Mouse (Mus musculus): ENCODE measurements around the gene Tmem53. TPM values are rescaled to one million over a fixed set of nuclear protein-coding genes. Genes with fewer than 3 reads are reported as not detected.
"Not testable (repeated sequence)": the region's sequence is repeated elsewhere in the genome, so short reads cannot be mapped to it uniquely, and the experiment has no call there.

Gene Tmem53
- polyA plus RNA-seq, 2 experiments, result 7.7 to 10.5 TPM

DNA sequence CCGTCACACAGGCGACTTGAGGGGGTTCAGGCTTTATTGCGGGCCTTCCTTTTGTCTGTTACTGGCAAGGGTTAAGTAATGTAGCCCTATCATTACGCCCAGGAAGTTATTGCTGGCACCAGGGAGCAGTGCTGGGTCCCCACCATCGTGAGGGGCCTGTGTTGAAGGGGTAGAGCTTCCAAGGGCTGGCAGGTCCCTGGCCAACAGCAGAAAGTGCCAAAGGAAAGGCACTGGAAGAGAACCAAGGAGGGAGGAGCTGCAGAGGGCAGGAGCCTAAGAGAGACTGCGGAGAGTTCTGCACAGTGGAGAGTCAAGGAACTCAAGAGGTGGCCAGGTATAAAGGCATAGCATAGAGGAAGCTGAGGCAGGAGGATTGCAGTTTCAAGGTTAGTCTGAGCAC, 2.9 kb downstream of the Tmem53 start:
- no peak for DNase-seq (ENCODE audit: low spot score)
- Histone ChIP-seq H3K9ac (ENCODE audit: low read depth, low read length, severe bottlenecking) (no peak overlapping the region), H3K4me1 (ENCODE audit: control insufficient read depth, insufficient read depth, low read length) (peaks cover 14% of the 10 kb centered on the region), H3K27ac (replicated peaks; ENCODE audit: low read depth, low read length) (no peak overlapping the region), H3K4me3 (replicated peaks; ENCODE audit: low read length) (no peak overlapping the region), H3K36me3 (ENCODE audit: control insufficient read depth, insufficient read depth, low read length) (no peaks in the 10 kb centered on the region), H3K27me3 (ENCODE audit: control insufficient read depth, insufficient read depth, low read length) (no peaks in the 10 kb centered on the region), H3K4me2 (replicated peaks; ENCODE audit: low read depth, low read length, severe bottlenecking) (no peak overlapping the region), H3K9me3 (ENCODE audit: control insufficient read depth, low read length) (no peaks in the 10 kb centered on the region)
- ATAC-seq (ENCODE audit: low FRiP score, low read depth), result no peak
- TF ChIP-seq POLR2A (IDR thresholded peaks at IDR 0.05; ENCODE audit: borderline replicate concordance, extremely low read depth, insufficient read depth, insufficient read length), result no peak
- 53% methylated on average over 6 of the region's 6 CpGs for WGBS

DNA sequence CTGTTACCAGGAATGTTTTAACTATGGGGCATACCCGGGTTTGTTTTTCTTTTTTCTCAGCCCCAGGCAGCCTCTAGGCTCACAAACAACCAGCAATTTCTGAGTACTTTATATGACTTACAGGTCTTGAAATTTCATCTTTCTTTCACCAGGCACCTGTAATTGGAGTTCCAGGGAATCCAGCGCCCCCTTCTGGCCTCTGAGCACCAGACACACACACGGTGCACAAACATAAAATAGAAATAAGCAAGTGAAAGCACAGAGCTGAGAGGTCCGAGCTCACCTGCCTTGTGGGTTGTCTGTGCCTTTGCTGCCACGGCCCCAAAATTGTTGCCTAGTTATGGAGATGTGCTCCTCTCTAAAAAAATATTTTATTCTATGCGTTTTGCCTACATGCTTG, 8.2 kb downstream of the Tmem53 start:
- not testable (repeated sequence) for H3K4me1 ChIP-seq (ENCODE audit: control insufficient read depth, insufficient read depth, low read length); H3K9me3 ChIP-seq (ENCODE audit: control insufficient read depth, low read length); H3K4me2 ChIP-seq (replicated peaks; ENCODE audit: low read depth, low read length, severe bottlenecking); DNase-seq (ENCODE audit: low spot score); H3K27ac ChIP-seq (replicated peaks; ENCODE audit: low read depth, low read length); H3K27me3 ChIP-seq (ENCODE audit: control insufficient read depth, insufficient read depth, low read length); ATAC-seq (ENCODE audit: low FRiP score, low read depth); H3K4me3 ChIP-seq (replicated peaks; ENCODE audit: low read length); H3K36me3 ChIP-seq (ENCODE audit: control insufficient read depth, insufficient read depth, low read length); H3K9ac ChIP-seq (ENCODE audit: low read depth, low read length, severe bottlenecking)
- WGBS, result 77% methylated on average over 6 of the region's 6 CpGs

DNA sequence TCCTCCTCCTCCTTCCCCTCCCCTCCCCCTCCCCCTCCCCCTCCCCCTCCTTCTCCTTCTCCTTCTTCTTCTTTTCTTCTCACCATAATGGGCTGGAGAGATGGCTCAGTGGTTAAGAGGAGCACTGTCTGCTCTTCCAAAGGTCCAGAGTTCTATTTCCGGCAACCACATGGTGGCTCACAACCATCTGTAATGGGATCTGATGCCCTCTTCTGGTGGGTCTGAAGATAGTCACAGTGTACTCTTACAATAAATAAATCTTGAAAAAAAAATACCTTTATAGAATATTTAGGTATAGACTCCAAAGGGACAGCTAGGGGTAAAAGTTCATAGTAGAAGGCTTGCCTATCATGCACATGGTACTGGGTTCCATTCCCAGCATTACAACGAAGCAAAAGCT, 9.5 kb downstream of the Tmem53 start:
- Histone ChIP-seq H3K27ac (replicated peaks; ENCODE audit: low read depth, low read length) (no peak overlapping the region), H3K4me2 (replicated peaks; ENCODE audit: low read depth, low read length, severe bottlenecking) (no peak overlapping the region), H3K9me3 (ENCODE audit: control insufficient read depth, low read length) (no peaks in the 10 kb centered on the region), H3K36me3 (ENCODE audit: control insufficient read depth, insufficient read depth, low read length) (no peaks in the 10 kb centered on the region), H3K4me1 (ENCODE audit: control insufficient read depth, insufficient read depth, low read length) (no peaks in the 10 kb centered on the region), H3K4me3 (replicated peaks; ENCODE audit: low read length) (no peak overlapping the region), H3K9ac (ENCODE audit: low read depth, low read length, severe bottlenecking) (no peak overlapping the region), H3K27me3 (ENCODE audit: control insufficient read depth, insufficient read depth, low read length) (no peaks in the 10 kb centered on the region)
- 78% methylated on average over 2 of the region's 2 CpGs for WGBS
- ATAC-seq (ENCODE audit: low FRiP score, low read depth) (no peak), DNase-seq (ENCODE audit: low spot score) (no peak)
- TF ChIP-seq POLR2A (IDR thresholded peaks at IDR 0.05; ENCODE audit: borderline replicate concordance, extremely low read depth, insufficient read depth, insufficient read length), result no peak

DNA sequence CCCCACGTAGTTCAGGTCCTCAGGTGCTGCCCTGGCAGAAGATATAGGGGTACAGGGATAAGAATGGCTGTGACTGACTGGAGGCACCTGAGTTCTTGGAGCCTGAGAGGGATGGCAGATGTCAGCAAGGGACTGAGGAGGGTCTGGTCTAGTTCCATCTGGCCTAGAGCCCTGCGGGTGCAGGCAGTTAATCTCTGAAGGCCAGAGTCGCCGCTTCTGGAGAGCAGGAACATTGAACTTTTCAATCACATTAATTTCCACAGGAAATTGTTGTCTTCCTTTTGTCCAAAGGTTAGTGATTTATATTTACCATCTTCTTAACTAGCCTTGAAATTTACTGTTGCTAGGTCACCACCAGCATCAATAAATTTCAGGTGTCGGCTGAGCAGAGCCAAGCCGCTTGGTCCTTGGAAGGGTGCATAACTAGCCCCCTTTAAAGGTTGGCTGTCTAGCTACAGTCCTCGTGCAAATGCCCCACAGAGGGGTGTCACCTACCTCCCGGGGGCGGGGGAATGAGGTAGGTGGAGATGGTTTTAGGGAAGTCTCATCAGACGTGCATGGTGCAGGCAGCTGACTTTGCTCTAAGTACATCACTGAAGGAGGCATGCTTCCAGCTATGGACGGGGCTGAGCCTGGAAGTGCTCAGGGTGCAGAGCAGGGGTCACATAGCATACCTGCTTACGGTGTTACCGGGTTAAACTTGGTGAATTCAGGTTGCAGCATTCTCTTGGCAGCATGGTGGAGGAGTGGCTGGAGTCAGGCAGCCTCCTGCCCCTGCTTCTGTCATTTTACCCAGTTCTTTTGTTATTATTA, 10.6 kb downstream of the Tmem53 start:
- WGBS, result 37% methylated on average over 13 of the region's 13 CpGs
- no peaks in the 10 kb centered on the region for H3K36me3 ChIP-seq (ENCODE audit: control insufficient read depth, insufficient read depth, low read length)
- H3K4me1 ChIP-seq (ENCODE audit: control insufficient read depth, insufficient read depth, low read length), result no peaks in the 10 kb centered on the region
- no peaks in the 10 kb centered on the region for H3K9me3 ChIP-seq (ENCODE audit: control insufficient read depth, low read length)
- no peak overlapping the region for H3K9ac ChIP-seq (ENCODE audit: low read depth, low read length, severe bottlenecking)
- H3K4me2 ChIP-seq (replicated peaks; ENCODE audit: low read depth, low read length, severe bottlenecking), result no peak overlapping the region
- no peak overlapping the region for H3K4me3 ChIP-seq (replicated peaks; ENCODE audit: low read length)
- ATAC-seq (ENCODE audit: low FRiP score, low read depth), result no peak
- no peak overlapping the region for H3K27ac ChIP-seq (replicated peaks; ENCODE audit: low read depth, low read length)
- no peak for DNase-seq (ENCODE audit: low spot score)
- no peaks in the 10 kb centered on the region for H3K27me3 ChIP-seq (ENCODE audit: control insufficient read depth, insufficient read depth, low read length)
- TF ChIP-seq POLR2A (IDR thresholded peaks at IDR 0.05; ENCODE audit: borderline replicate concordance, extremely low read depth, insufficient read depth, insufficient read length), result no peak

DNA sequence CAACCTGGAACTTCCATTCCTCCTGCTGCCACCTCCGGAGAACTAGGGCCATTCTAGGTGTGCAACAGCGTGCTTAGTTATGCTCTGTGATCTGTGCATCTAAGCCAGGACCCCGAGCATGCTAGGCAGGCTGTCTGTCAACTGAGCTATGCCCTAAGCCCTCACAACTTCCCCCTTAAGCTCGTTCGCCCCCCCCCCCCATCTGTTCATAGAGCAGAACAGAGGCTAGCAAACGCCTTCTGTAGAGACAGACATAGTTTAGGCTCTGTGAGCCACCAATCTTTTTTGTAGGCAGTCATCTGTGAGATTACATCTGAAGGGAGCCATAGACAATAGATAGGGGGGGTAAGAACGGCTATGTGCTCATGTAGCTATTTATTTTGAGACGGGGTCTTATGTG, 11.2 kb downstream of the Tmem53 start:
- TF ChIP-seq POLR2A (IDR thresholded peaks at IDR 0.05; ENCODE audit: borderline replicate concordance, extremely low read depth, insufficient read depth, insufficient read length), result no peak
- no peak overlapping the region for H3K4me3 ChIP-seq (replicated peaks; ENCODE audit: low read length)
- H3K9me3 ChIP-seq (ENCODE audit: control insufficient read depth, low read length), result no peaks in the 10 kb centered on the region
- H3K36me3 ChIP-seq (ENCODE audit: control insufficient read depth, insufficient read depth, low read length), result no peaks in the 10 kb centered on the region
- no peak overlapping the region for H3K27ac ChIP-seq (replicated peaks; ENCODE audit: low read depth, low read length)
- no peaks in the 10 kb centered on the region for H3K27me3 ChIP-seq (ENCODE audit: control insufficient read depth, insufficient read depth, low read length)
- ATAC-seq (ENCODE audit: low FRiP score, low read depth), result no peak
- 68% methylated on average over 8 of the region's 8 CpGs for WGBS
- H3K4me1 ChIP-seq (ENCODE audit: control insufficient read depth, insufficient read depth, low read length), result no peaks in the 10 kb centered on the region
- DNase-seq (ENCODE audit: low spot score), result no peak
- H3K4me2 ChIP-seq (replicated peaks; ENCODE audit: low read depth, low read length, severe bottlenecking), result no peak overlapping the region
- no peak overlapping the region for H3K9ac ChIP-seq (ENCODE audit: low read depth, low read length, severe bottlenecking)

All from limb, embryonic 14.5 days (tissue).